Mouse (Mus musculus): ENCODE measurements around the gene Tet2. TPM values are rescaled to one million over a fixed set of nuclear protein-coding genes. Genes with fewer than 3 reads are reported as not detected.
"Not testable (repeated sequence)": the region's sequence is repeated elsewhere in the genome, so short reads cannot be mapped to it uniquely, and the experiment has no call there.

The Tet2 gene
- total RNA-seq, 2 experiments from 2014 or later: 3.0 to 11.3 TPM

DNA sequence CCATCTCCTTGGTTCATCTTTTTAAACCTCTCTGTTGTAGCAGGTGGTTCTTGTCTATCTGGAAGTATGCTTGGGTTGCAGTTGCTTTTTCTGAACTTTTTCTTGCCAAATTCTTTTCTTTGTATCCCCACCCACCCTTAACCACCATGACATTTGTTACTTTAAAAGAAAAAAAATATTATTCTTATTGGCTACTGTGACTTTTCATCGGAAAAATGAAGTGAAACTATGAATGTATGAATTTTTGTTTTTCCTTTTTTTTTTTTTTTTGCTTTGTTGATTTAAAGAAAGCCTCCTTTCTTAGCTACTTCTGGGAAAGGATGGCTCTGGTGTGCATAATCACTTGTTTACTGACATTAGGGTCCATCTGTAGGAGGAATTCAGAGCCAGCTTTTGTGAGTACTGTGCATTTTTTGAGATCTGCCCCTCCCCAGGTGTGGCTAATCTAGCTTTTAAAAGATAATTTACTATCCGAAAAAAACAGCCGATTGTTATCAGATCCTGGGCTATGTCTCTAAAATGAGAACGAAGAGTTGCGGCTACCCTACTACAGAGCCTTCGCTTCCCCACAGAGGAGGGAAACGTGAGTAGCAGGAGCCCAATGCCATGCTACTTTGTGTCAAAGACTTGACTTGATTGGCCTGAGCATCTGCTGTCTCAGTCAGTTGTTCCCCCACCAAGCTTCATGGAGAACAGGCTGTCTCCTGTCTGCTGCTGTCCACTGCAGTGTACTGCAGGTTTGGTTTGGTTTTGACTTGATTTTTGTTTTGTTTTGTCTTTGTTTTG lies 4.6 kb upstream of the Tet2 start:
- no peak for ATAC-seq (replicated peaks; ENCODE audit: low FRiP score, poor library complexity, severe bottlenecking)

DNA sequence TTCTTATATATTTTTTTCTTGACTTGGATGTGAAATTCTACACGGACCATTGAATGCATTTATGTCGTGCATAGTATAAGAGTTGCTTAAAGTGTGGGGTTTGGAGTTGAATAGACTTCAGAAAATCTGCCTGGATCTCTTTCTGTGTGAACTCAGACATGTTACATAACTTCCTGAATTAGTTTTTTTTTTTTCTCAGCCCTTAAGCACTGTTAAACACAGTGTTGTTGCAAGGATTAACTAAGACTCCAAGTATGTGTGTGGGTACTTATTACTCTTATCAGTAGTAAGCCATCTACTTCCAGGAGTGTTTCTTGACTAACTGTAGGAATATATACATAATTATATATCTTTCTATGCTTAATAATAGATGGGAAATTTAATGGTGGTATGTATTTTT lies 3.7 kb upstream of the Tet2 start:
- ATAC-seq (replicated peaks; ENCODE audit: low FRiP score, poor library complexity, severe bottlenecking): no peak

DNA sequence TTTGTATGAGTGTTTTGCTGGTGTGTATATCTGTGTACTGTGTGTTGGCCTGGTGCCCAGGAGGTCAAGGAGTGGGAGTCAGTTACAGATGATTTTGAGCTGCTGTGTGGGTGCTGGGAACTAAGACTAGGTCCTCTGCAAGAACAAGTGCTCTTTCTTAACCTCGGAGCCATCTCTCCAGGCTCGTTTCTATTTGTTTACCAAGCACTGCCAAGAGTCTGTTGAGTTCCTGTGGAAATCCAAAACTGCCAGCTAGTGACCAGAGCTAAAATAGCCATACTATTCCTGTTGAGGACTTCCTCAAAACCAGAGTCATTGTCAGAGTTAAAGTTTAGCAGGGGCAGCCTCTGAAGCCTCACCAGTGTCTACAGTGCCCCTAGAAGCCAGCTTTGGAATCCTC lies 1.9 kb upstream of the Tet2 start:
- ATAC-seq (replicated peaks; ENCODE audit: low FRiP score, poor library complexity, severe bottlenecking): no peak

DNA sequence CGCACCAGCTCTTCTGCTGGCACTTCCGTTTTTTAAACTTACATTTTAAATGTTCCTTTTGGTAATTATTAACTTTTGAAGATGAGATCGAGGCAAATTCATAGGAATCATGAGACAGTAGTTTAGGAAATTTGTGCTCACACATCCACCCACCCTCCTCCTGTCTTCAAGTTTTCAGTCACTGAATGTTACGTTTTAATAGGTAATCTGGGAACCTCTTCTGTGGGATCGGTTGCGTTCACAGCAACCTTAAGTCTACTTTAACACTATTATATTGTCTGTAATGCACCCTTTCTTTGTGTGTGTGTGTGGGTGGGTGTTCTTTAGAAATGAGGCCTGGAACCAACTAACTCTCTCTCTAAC lies 346 bp upstream of the Tet2 start:
- ATAC-seq (replicated peaks; ENCODE audit: low FRiP score, poor library complexity, severe bottlenecking): no peak

DNA sequence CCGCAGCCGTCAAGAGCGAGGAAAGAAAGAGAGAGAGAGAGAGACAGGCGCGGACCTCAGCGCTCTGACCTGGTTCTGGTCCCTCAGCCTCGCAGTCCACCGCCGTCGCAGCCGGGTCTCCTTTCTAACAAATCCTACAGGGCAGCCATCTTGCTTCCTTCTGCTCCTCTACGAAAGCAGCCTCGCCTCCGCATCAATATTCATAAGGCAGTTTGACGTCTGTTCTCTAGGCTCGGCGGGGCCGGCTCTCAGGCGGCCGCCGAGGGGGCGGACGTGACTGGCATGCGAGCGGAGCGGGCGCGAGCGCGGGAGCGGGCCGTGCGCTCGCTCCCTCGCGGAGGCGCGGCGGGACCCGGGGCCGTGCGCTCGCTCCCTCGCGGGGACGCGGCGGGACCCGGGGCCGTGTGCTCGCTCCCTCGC lies 798 bp downstream of the Tet2 start:
- peak; percentile 55; the same call in 1 of the 2 replicates for ATAC-seq (replicated peaks; ENCODE audit: low FRiP score, poor library complexity, severe bottlenecking)

DNA sequence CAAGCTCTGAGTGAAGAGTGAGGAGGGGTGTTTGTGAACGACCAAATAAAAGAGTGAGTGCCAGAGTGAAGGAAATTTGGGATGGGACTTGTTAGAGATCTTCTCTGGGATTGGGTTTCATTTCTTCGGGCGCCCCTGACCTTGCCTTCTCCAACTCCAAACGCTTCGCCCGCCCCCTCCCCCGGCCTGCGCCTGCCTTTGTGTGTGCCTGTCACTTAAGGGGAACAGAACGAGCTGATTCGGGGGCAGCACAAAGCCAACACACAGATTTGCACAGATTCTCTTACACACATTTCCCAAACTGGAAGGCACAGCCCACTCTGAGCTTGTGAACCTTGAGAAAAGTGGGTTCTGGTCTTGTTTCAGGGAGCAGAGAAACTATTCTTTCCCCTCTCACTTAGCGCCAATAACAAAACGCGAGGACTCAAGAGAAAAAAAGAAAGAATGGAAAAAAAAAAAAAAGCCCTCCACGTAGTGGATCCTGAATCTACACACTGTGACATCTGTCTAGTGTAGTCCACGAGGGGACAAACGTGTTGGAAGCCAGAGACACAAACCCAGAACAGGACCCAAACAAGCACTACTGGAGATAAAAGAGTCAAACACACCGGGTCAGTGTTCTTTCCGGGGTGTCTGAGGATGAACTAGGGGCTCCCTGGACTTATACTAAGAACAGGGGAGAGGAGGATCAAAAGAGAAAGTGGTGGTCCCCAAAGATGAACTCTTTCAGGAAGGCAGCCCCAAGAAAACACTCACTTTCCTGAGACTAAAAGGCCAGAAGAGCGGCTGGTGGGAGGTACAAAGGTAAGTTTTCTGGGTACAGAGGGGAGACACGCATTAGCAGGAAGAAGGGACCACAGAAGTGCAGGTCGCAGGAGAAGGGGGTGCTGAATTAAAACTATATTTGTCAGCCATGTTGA lies 1.6 kb downstream of the Tet2 start:
- ATAC-seq (replicated peaks; ENCODE audit: low FRiP score, poor library complexity, severe bottlenecking): no peak; the same call in 1 of the 2 replicates

DNA sequence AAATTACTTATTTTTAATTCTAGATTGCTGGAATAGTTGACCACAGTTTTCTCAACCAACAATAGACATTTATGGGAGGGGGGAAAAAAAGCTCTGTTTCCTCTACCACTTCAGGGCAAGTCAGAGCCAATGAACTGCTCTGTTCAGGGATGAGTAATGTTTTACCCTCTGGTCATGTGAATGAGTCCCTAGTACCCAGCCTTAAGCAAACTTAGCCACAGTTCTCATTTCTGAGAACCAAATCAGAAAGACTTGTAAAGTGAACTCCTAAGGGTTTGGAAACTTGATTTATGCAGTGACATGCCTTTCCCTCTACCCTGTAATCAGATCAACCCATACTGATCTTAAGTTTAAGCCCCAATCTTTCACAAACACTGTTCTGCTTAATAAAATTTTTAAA lies 2.9 kb downstream of the Tet2 start:
- ATAC-seq (replicated peaks; ENCODE audit: low FRiP score, poor library complexity, severe bottlenecking): no peak

DNA sequence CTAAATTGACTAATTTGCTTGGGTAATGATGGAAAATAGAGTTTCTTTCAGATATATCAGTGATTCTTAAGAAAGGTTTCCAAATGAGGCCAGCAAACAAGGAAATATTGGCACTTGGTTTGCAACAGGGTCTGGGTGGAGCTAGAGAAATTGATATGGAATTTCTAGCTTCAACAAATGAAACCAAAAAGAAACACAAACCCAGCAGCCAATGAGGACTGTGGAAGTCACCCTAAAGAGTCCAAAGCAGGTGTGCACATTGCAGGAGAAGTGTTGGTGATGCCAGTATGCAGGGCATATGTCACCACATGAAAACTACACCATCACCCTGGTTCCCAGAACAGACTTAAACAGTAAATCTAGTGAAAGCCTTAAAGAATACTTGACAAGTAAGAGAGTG lies 3.9 kb downstream of the Tet2 start:
- no peak for ATAC-seq (replicated peaks; ENCODE audit: low FRiP score, poor library complexity, severe bottlenecking)

DNA sequence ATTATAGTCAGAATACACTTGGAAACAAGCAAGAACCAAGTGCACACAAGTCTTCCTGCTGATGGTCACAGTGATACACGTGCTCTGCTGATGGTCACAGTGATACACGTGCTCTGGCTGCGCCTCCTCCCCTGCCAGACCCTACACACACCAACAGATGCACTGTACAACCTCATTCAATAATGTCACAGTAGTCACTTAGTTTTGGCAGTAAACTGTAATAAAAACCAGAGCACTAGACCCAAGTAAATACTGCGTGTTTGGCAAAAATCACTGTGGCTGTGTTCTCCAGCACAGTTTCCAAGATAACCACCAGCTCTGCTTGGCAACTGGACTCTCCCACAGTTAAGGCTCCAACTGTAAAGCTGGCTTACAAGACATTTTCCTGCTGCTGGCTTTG lies 4.9 kb downstream of the Tet2 start:
- ATAC-seq (replicated peaks; ENCODE audit: low FRiP score, poor library complexity, severe bottlenecking): no peak

DNA sequence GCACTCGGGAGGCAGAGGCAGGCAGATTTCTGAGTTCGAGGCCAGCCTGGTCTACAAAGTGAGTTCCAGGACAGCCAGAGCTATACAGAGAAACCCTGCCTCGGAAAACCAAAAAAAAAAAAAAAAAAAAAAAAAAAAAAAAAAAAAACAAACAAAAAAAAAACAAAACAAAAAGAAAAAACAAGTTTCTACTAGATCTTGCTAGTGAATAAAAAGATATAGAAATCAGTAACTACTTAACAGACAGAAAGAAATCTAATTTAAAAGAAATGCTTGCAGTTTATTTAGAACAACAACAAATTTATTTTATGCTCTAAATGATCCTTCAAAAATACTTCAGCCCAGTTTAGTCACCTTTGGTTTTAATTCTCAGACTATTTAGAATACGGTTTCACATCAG lies 6.4 kb downstream of the Tet2 start:
- ATAC-seq (replicated peaks; ENCODE audit: low FRiP score, poor library complexity, severe bottlenecking): not testable (repeated sequence)

DNA sequence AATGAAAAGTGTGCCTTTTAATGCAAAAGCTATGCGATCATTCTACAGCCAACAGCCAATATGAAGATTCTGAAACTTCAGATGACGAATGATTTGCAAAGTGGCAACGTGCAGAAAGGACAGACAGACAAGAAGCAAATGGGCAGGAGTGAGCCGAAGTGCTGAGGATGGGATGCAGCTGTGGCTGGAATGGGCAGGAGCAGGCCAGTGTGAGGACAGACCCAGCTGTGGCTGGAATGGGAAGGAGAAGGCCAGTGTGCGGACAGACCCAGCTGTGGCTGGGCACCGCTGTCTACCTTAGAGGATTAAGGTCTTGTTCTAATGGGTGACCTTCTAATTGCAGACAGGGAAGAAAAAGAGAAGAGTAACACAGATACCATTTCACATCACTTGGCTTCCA lies 9.3 kb downstream of the Tet2 start:
- no peak for ATAC-seq (replicated peaks; ENCODE audit: low FRiP score, poor library complexity, severe bottlenecking)

DNA sequence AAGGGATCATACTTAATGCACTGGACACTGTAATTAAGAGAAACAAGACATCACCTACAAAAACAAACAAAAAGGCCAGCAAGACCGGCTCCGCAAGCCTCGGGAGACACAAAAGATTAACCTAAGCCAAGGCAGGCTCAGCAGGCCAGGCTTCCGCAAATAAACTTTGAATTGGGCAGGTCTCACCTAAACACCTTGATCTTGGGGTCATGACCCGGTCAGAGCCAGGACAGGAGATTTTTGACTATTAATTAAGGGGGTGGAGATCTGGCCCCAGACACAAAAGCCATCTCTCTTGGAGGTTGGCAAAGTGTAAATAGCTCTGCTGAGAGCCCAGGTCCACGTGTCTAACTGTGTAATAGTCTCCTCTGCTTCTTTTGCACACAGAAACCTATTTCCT lies 10.9 kb downstream of the Tet2 start:
- no peak for ATAC-seq (replicated peaks; ENCODE audit: low FRiP score, poor library complexity, severe bottlenecking)

DNA sequence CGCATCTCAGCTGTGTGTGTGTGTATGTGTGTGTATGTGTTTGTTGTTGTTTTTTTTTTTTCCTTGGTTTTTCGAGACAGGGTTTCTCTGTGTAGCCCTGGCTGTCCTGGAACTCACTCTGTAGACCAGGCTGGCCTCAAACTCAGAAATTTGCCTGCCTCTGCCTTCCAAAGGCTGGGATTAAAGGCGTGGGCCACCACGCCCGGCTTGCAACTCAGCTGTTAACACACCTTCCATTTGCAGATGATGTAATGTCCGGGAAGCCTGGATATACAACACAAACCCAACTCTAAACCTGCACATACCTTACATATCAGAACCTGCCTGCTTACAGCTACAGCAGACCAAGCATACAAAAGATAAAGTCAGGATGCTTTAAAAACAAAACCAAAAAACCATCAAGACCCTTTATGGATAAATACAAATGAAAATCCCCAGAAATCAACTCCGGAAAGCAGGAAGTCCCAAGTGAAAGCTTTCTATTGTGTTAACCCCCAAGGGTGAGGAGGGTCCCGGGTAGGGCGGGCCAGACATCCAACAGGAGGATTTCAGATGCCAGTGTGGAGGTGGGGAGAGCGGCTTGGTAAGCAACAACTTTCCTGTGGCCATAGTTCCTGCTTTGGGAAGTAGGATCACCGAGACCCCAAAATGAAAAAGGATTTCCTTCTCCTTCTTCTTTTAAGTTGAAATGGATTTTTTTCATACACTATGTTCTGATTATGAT lies 11.5 kb downstream of the Tet2 start:
- ATAC-seq (replicated peaks; ENCODE audit: low FRiP score, poor library complexity, severe bottlenecking): no peak

DNA sequence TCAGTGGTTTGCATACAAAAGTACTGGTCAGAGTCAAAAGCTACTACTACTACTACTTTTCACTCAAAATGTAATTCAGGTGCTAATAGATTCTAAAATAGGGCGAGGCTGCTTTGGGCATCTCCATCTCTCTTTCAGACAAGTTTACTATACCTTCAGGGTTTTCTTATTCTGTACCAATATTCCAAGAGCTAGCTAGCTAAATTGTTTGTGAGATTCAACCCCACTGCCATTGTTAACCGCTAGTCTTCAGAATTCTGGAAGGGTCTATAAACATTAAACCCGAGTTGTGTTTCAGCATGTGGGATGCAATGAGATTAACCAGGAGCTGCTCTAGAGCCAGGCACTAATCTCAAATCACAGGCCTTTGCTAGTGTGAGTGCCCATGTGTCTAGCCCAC lies 12.1 kb downstream of the Tet2 start:
- no peak for ATAC-seq (replicated peaks; ENCODE audit: low FRiP score, poor library complexity, severe bottlenecking)

DNA sequence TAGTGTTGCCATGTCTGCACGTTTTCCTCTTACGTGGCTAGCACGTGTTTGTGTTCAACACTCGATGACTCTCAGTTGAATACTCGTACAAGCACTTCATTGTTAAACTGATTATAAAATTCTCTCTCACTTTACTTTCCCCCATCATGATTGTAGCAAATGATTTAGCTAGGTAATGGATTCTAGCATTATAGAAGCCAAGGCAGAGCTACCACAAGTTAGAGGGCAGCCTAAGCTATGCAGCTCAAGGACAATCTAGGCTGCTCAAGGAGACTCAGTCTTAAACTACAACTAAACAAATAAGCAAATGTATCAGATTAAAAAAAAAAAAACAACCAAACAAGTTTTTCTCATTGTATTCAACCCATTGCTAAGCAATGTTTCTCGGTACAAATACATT lies 12.7 kb downstream of the Tet2 start:
- no peak for ATAC-seq (replicated peaks; ENCODE audit: low FRiP score, poor library complexity, severe bottlenecking)

DNA sequence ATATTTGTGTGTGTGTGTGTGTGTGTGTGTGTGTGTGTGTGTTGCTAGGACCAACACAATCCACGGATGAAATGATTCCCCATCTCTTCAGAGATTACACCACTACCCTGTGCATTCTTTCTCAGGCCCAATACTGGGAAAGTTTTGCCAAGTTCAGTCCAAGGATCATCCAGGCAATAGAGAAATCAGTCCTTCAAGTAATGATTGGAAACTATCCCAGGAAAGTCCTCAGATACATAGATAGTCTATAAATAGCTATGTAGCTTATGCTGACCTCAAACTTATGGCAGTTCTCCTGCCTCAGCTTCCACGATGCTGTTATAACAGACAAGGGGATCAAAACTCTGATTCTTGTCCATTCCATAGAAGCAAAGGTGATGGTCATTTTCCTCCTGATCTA lies 13.8 kb downstream of the Tet2 start:
- ATAC-seq (replicated peaks; ENCODE audit: low FRiP score, poor library complexity, severe bottlenecking): no peak

DNA sequence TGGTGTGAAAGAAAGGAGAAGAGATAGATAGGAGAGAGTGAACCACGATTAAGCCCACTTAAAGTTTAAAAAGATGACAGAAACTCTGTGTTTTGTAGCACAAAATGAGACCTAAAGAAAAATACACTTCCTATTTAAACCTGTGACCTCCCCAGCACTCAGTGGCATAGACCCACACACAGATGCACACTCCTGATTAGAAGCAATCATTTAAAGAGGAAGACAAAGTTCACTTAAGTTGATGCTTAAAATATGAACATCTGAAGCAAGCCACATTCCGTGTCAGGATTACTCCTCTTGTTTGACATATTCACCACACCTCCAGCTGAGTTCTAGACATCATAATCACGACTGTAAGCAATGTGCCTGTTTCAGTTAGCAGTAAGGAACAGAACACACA lies 14.3 kb downstream of the Tet2 start:
- ATAC-seq (replicated peaks; ENCODE audit: low FRiP score, poor library complexity, severe bottlenecking): no peak

DNA sequence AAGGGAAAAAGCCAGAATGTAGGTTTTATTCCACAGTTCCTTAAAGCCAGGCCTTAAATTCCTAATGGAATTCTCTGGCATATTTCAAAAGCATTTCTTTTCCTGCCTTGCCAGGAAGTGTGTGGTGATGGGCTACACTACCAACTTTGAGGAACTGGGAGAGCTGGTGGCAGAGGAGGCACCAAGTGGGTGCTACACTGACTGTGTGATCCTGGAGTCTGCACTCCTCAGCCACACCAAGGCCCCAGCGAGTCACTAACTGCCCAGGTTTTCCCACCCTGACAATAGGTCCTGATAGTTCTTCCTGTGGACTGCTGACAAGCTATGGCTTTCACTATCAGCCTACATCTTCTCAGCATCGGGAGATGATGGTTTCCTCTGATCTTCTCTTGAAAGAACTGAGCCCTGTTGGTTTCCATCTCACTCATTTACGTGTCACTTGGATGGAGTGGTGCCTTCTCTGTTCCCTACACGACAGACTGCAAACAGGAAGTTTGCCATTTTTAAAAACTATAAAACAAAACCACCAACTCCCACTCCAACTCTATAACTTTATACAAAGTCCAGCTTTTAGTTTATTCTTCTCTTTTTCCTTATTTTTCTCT lies 18.7 kb downstream of the Tet2 start:
- ATAC-seq (replicated peaks; ENCODE audit: low FRiP score, poor library complexity, severe bottlenecking): no peak

DNA sequence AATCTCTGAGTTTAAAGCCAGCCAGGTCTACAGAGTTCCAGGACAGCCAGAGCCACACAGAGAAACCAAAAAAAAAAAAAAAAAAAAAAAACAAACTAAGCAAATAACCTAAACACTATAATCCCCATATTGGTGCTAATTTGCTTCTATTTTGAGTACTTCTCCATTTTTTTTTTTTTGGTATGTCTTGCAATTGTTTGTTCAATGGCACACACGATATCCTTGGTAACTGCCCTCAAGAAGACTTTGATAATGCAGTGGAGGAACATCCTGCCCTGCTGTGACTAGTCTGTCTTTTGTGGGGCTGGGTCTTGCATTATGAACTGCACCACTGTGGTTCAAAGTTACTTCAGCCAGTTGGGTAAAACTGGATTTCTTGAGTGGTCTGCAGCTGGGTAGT lies 19.4 kb downstream of the Tet2 start:
- no peak for ATAC-seq (replicated peaks; ENCODE audit: low FRiP score, poor library complexity, severe bottlenecking)

DNA sequence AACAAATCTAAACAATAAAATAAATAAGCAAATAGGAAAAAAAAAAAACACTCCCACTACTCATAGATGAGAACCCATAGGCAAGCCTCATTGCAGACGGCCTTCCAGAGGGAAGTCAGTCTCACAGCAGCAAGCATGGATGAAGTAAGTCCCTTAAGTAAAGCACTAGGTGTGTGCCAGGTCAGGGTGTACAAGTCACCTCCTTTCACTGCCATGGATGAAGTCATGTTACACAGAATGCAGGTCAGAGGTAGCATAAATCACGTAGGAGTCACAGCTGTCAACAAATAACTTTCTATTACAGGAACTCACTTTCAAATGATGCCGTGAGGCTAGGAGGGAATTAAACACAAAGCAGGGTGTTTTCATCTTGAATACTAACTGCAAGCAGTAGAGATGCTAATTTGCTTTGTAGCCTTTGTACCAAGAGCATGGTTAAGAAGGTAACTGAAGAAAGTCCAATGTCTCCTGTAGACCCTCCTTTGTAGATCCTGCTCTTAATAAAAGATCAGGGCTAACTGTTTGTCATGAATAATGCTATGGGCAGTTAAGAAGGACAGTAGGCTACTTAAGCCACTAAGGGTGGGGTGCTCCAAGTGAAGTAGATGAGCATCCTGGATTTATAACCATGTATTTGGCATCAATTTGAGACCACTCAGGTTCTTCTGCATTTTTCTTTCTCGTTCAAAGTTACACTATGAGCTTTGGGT lies 20.4 kb downstream of the Tet2 start:
- ATAC-seq (replicated peaks; ENCODE audit: low FRiP score, poor library complexity, severe bottlenecking): no peak
